Mouse (Mus musculus): Measurements from ENCODE around the gene Socs7.

Socs7 gene

DNA sequence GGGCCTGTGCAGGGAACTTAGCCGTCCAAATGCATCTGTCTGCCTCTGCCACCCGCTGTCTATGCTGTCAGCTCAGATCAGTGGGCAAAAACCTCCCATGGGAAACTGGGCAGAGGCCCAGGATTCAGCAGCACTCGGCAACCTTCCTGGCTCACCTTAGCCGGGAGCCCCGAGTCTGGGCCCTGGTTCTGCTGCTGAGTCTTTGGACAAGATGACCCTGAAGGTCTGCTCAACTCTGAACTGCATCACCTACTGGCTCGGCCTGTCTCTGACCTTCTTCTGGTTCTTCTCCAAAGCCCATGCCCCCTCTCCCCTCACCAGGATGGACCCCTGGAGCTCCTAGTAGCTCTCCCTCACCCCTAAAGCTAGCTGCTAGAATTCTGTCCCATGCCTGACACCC, 83.2 kb downstream of the Socs7 start:
- no peak for DNase-seq (ENCODE audit: low spot score)

DNA sequence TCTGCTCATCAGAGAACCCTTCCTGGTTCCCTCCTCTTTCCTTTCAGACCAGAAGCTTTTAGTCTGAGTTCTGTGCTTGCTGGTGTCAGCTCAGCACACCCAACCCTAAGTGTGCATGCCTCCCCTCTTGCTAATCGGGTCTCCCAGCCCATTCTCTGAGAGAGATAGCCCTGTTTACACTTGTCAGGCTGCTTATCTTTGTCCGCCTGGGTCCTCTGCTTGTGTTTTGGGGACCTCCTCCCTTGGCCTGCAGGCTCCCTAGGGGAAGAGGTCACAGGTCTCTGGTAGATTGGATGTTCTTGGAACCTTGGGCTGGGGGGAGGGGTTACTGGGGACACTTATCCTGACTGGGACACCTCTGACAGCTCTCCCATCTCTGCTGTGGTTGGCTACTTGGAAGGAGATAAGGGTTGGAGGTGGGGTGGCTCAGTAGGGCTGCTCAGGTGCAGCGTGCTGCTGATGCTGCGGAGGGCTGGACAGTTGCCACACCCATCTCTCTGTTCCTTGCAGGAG, 83.7 kb downstream of the Socs7 start:
- DNase-seq (ENCODE audit: low spot score), result no peak

DNA sequence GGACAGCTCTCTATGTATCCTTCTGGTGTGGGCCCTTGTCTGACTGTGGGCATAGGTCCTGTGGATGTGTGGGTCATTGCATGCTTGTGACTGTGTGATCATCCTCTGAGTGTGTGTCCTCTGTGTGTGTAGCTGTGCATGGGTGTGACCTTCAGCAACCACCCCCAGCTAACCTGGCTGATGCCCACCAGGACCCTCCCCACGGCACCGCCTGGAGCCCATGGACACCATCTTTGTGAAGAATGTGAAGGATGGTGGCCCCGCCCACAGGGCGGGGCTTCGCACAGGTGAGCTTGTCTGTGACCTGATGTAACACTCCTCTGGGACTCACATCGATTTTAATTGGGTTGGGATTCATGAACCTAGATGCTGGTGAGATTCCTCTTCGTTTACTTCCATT, 85.6 kb downstream of the Socs7 start:
- no peak for DNase-seq (ENCODE audit: low spot score)
